Mouse (Mus musculus) T-cell, adult 2 months (primary cell): ENCODE results near the gene Sp8.

Experiments used
- DNase-seq: peaks from one replicate; pipeline ENCODE4 v3.0.0; 2022; ENCODE audit warnings: low spot score

The Sp8 gene

GRCm38 (mm10) chr12:118846221-118846620, at the start of gene Sp8:
Sp8 (plus strand) TSS chr12:118846329.
- DNase-seq = no peak

- no peak for DNase-seq
Observed at GRCm38 (mm10) chr12:118811328-118811961, 34.7 kb upstream of the Sp8 start.

GRCm38 (mm10) chr12:118814561-118814960, 31.6 kb upstream of the Sp8 start:
- DNase-seq = no peak

GRCm38 (mm10) chr12:118816156-118816555, 30.0 kb upstream of the Sp8 start:
- DNase-seq = no peak

- DNase-seq = no peak
Observed at GRCm38 (mm10) chr12:118829881-118830280, 16.2 kb upstream of the Sp8 start.

GRCm38 (mm10) chr12:118836411-118837341, 9.5 kb upstream of the Sp8 start:
- DNase-seq = no peak

GRCm38 (mm10) chr12:118837361-118837760, 8.8 kb upstream of the Sp8 start:
- DNase-seq = no peak

GRCm38 (mm10) chr12:118838260-118838659, 7.9 kb upstream of the Sp8 start:
- DNase-seq = no peak

- no peak for DNase-seq
Observed at GRCm38 (mm10) chr12:118839398-118839797, 6.7 kb upstream of the Sp8 start.

- no peak for DNase-seq
Observed at GRCm38 (mm10) chr12:118840301-118840700, 5.8 kb upstream of the Sp8 start.

- no peak for DNase-seq
Observed at GRCm38 (mm10) chr12:118840861-118841260, 5.3 kb upstream of the Sp8 start.

GRCm38 (mm10) chr12:118841381-118841922, 4.7 kb upstream of the Sp8 start:
- no peak for DNase-seq

- DNase-seq = no peak
Observed at GRCm38 (mm10) chr12:118841971-118842550, 4.1 kb upstream of the Sp8 start.

GRCm38 (mm10) chr12:118842671-118843411, 3.3 kb upstream of the Sp8 start:
- no peak for DNase-seq

GRCm38 (mm10) chr12:118844111-118844510, 2.0 kb upstream of the Sp8 start:
- no peak for DNase-seq

GRCm38 (mm10) chr12:118844841-118845240, 1.3 kb upstream of the Sp8 start:
- no peak for DNase-seq

- DNase-seq = no peak
Observed at GRCm38 (mm10) chr12:118845351-118845750, 778 bp upstream of the Sp8 start.

GRCm38 (mm10) chr12:118846649-118847321, 656 bp downstream of the Sp8 start:
- DNase-seq = no peak

- DNase-seq = no peak
Observed at GRCm38 (mm10) chr12:118847381-118847780, 1.3 kb downstream of the Sp8 start.

GRCm38 (mm10) chr12:118847861-118848495, 1.8 kb downstream of the Sp8 start:
- DNase-seq = no peak
